Mouse (Mus musculus): ENCODE results near the gene Bcl2l1. TPM values are rescaled to one million over a fixed set of nuclear protein-coding genes. Genes with fewer than 3 reads are reported as not detected.

The Bcl2l1 gene
- polyA plus RNA-seq, 2 experiments, result 46.8 to 91.2 TPM

- WGBS, result 47% methylated on average over 12 of the region's 12 CpGs
- H3K27me3 ChIP-seq (ENCODE audit: control insufficient read depth, insufficient read depth, low read length), result no peaks in the 10 kb centered on the region
- H3K9me3 ChIP-seq (ENCODE audit: control insufficient read depth, low read length), result no peaks in the 10 kb centered on the region
- H3K4me3 ChIP-seq (replicated peaks; ENCODE audit: low read length), result no peak overlapping the region
- peaks cover 26% of the 10 kb centered on the region for H3K4me1 ChIP-seq (ENCODE audit: control insufficient read depth, insufficient read depth, low read length)
- ATAC-seq (ENCODE audit: low FRiP score, low read depth) (no peak), DNase-seq (ENCODE audit: low spot score) (peak; percentile 67)
- no peak for TF ChIP-seq POLR2A (IDR thresholded peaks at IDR 0.05; ENCODE audit: borderline replicate concordance, extremely low read depth, insufficient read depth, insufficient read length)
- no peak overlapping the region for H3K4me2 ChIP-seq (replicated peaks; ENCODE audit: low read depth, low read length, severe bottlenecking)
- no peak overlapping the region for H3K9ac ChIP-seq (ENCODE audit: low read depth, low read length, severe bottlenecking)
- H3K27ac ChIP-seq (replicated peaks; ENCODE audit: low read depth, low read length), result no peak overlapping the region
- no peaks in the 10 kb centered on the region for H3K36me3 ChIP-seq (ENCODE audit: control insufficient read depth, insufficient read depth, low read length)
Observed at GRCm38 (mm10) chr2:152767618-152768271, 63.8 kb downstream of the Bcl2l1 start.

GRCm38 (mm10) chr2:152766387-152767123, 65.0 kb downstream of the Bcl2l1 start:
- DNase-seq (ENCODE audit: low spot score) (peak; percentile 83), ATAC-seq (ENCODE audit: low FRiP score, low read depth) (peak; percentile 84)
- peak overlapping the region; percentile 35; the same call in 1 of the 2 replicates for H3K4me2 ChIP-seq (replicated peaks; ENCODE audit: low read depth, low read length, severe bottlenecking)
- peak overlapping the region; percentile 16; the same call in 1 of the 2 replicates for H3K9ac ChIP-seq (ENCODE audit: low read depth, low read length, severe bottlenecking)
- no peaks in the 10 kb centered on the region for H3K9me3 ChIP-seq (ENCODE audit: control insufficient read depth, low read length)
- H3K27me3 ChIP-seq (ENCODE audit: control insufficient read depth, insufficient read depth, low read length), result no peaks in the 10 kb centered on the region
- no peak for TF ChIP-seq POLR2A (IDR thresholded peaks at IDR 0.05; ENCODE audit: borderline replicate concordance, extremely low read depth, insufficient read depth, insufficient read length)
- 0 out of 2 replicates have a peak, but pooled peaks cover 3% of the 10 kb centered on the region for H3K36me3 ChIP-seq (ENCODE audit: control insufficient read depth, insufficient read depth, low read length)
- 14% methylated on average over 24 of the region's 25 CpGs for WGBS
- peaks cover 26% of the 10 kb centered on the region for H3K4me1 ChIP-seq (ENCODE audit: control insufficient read depth, insufficient read depth, low read length)
- peak overlapping the region; percentile 8; the same call in 1 of the 2 replicates for H3K4me3 ChIP-seq (replicated peaks; ENCODE audit: low read length)
- peak overlapping the region; percentile 68 for H3K27ac ChIP-seq (replicated peaks; ENCODE audit: low read depth, low read length)

GRCm38 (mm10) chr2:152765045-152765674, 66.4 kb downstream of the Bcl2l1 start:
- Histone ChIP-seq H3K9ac (ENCODE audit: low read depth, low read length, severe bottlenecking) (0 out of 2 replicates have a peak overlapping the region, but pooled peaks have one; percentile 16), H3K4me3 (replicated peaks; ENCODE audit: low read length) (no peak overlapping the region), H3K27ac (replicated peaks; ENCODE audit: low read depth, low read length) (no peak overlapping the region), H3K4me1 (ENCODE audit: control insufficient read depth, insufficient read depth, low read length) (peaks cover 26% of the 10 kb centered on the region), H3K36me3 (ENCODE audit: control insufficient read depth, insufficient read depth, low read length) (0 out of 2 replicates have a peak, but pooled peaks cover 3% of the 10 kb centered on the region), H3K9me3 (ENCODE audit: control insufficient read depth, low read length) (no peaks in the 10 kb centered on the region), H3K4me2 (replicated peaks; ENCODE audit: low read depth, low read length, severe bottlenecking) (peak overlapping the region; percentile 27; the same call in 1 of the 2 replicates), H3K27me3 (ENCODE audit: control insufficient read depth, insufficient read depth, low read length) (no peaks in the 10 kb centered on the region)
- DNase-seq (ENCODE audit: low spot score) (no peak), ATAC-seq (ENCODE audit: low FRiP score, low read depth) (no peak)
- WGBS, result 42% methylated on average over 7 of the region's 7 CpGs
- TF ChIP-seq POLR2A (IDR thresholded peaks at IDR 0.05; ENCODE audit: borderline replicate concordance, extremely low read depth, insufficient read depth, insufficient read length), result no peak

GRCm38 (mm10) chr2:152764172-152765044, 67.1 kb downstream of the Bcl2l1 start:
- TF ChIP-seq POLR2A (IDR thresholded peaks at IDR 0.05; ENCODE audit: borderline replicate concordance, extremely low read depth, insufficient read depth, insufficient read length), result no peak
- peaks cover 26% of the 10 kb centered on the region for H3K4me1 ChIP-seq (ENCODE audit: control insufficient read depth, insufficient read depth, low read length)
- DNase-seq (ENCODE audit: low spot score) (peak; percentile 26), ATAC-seq (ENCODE audit: low FRiP score, low read depth) (no peak)
- H3K27me3 ChIP-seq (ENCODE audit: control insufficient read depth, insufficient read depth, low read length), result no peaks in the 10 kb centered on the region
- WGBS, result 17% methylated on average over 13 of the region's 14 CpGs
- no peak overlapping the region for H3K4me3 ChIP-seq (replicated peaks; ENCODE audit: low read length)
- H3K9ac ChIP-seq (ENCODE audit: low read depth, low read length, severe bottlenecking), result 0 out of 2 replicates have a peak overlapping the region, but pooled peaks have one; percentile 34
- 0 out of 2 replicates have a peak overlapping the region, but pooled peaks have one; percentile 26 for H3K27ac ChIP-seq (replicated peaks; ENCODE audit: low read depth, low read length)
- no peaks in the 10 kb centered on the region for H3K9me3 ChIP-seq (ENCODE audit: control insufficient read depth, low read length)
- 0 out of 2 replicates have a peak, but pooled peaks cover 3% of the 10 kb centered on the region for H3K36me3 ChIP-seq (ENCODE audit: control insufficient read depth, insufficient read depth, low read length)
- H3K4me2 ChIP-seq (replicated peaks; ENCODE audit: low read depth, low read length, severe bottlenecking), result peak overlapping the region; percentile 27

Data from limb, embryonic 14.5 days (tissue).